In the genomic region with DNA sequence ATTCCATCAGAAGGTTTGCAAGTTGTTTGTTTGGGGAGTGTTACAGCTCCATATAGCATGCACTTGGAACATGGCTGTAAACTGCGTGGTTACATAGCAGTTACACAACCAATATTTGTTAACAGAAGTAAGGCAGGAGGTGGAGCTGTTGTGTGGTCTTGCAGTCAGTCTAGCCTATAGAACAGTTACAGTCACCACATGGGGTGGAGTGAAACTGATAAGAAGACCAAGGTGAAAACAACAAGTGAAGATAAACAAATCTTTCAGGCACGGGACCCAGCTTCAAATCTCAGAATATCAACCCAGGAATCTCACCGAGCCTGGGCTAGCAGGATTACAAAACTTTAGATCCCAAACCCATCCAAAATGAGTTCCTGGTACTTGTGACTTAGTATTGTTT, we compare ENCODE assay signal across 8 mouse cellular contexts. TPM values are rescaled to one million over a fixed set of nuclear protein-coding genes. Genes with fewer than 3 reads are reported as not detected.
DNase-seq lines count a peak whose midpoint lies in the region; ATAC-seq and TF ChIP-seq lines count a peak whose summit lies in the region.

No protein-coding gene starts in this region.

- H3K36me3 ChIP-seq in heart, embryonic 12.5 days = peaks cover 47% of the 10 kb centered on the region
- peaks cover 0 to 11% of the 10 kb centered on the region in 2 experiments; a peak in 3 of 4 replicates for H3K36me3 ChIP-seq in MEL (ENCODE audit: control insufficient read depth in 1 of 2, insufficient read depth in 2 of 2, low read length in 2 of 2)
- peaks cover 32% of the 10 kb centered on the region for H3K36me3 ChIP-seq in hindbrain, embryonic 15.5 days
- H3K36me3 ChIP-seq in midbrain, embryonic 11.5 days (ENCODE audit: control insufficient read depth, insufficient read depth, low read length) = peaks cover 8% of the 10 kb centered on the region

- 0 out of 4 replicates have a peak, but pooled peaks of 1 of the 2 experiments have one; percentile 16 for TF ChIP-seq EP300 in MEL (IDR thresholded peaks at IDR 0.05; ENCODE audit: low read depth in 1 of 2, low read length in 2 of 2)

- no peak for DNase-seq in heart, adult 9 months (ENCODE audit: low spot score in 2 of 2)
- DNase-seq in MEL (ENCODE audit: low read depth, low spot score) = peak; percentile 44
- no peak for DNase-seq in midbrain, embryonic 11.5 days (ENCODE audit: low spot score, missing footprints)
- no peak for DNase-seq in cerebellum, adult 2 months
- DNase-seq in urinary bladder, adult 18-20 months (ENCODE audit: low spot score in 2 of 2) = no peak
- DNase-seq in gastrocnemius, postnatal 4 days (ENCODE audit: low spot score in 2 of 2) = no peak

- H3K79me2 ChIP-seq in MEL (ENCODE audit: control insufficient read depth, insufficient read depth, low read length, poor library complexity) = no peaks in the 10 kb centered on the region; the same call in 1 of the 2 replicates

- no peak overlapping the region for H3K27ac ChIP-seq in heart, embryonic 12.5 days (ENCODE audit: poor library complexity, severe bottlenecking)
- H3K27ac ChIP-seq in MEL (ENCODE audit: control insufficient read depth, low read depth, low read length) = no peak overlapping the region
- no peak overlapping the region for H3K27ac ChIP-seq in hindbrain, embryonic 15.5 days (replicated peaks)
- no peak overlapping the region for H3K27ac ChIP-seq in midbrain, embryonic 11.5 days (ENCODE audit: low read depth, low read length)
- no peak overlapping the region for H3K27ac ChIP-seq in cerebellum, adult 2 months (ENCODE audit: insufficient read depth, low read length)

- no peaks in the 10 kb centered on the region for H3K27me3 ChIP-seq in heart, embryonic 12.5 days (replicated peaks)
- H3K27me3 ChIP-seq in MEL (ENCODE audit: control insufficient read depth in 1 of 2, insufficient read depth in 2 of 2, low read length in 2 of 2) = no peaks in the 10 kb centered on the region
- H3K27me3 ChIP-seq in hindbrain, embryonic 15.5 days = no peaks in the 10 kb centered on the region
- no peaks in the 10 kb centered on the region for H3K27me3 ChIP-seq in midbrain, embryonic 11.5 days (ENCODE audit: control insufficient read depth, insufficient read depth, low read length)
- H3K27me3 ChIP-seq in cerebellum, adult 2 months (ENCODE audit: control insufficient read depth, insufficient read depth, low read length) = no peaks in the 10 kb centered on the region

- H3K4me3 ChIP-seq in heart, embryonic 12.5 days = peak overlapping the region; percentile 98
- H3K4me3 ChIP-seq in MEL (ENCODE audit: control insufficient read depth in 1 of 2, insufficient read depth in 1 of 2, low read depth in 2 of 2, low read length in 2 of 2) = no peak overlapping the region
- peak overlapping the region; percentile 83 for H3K4me3 ChIP-seq in hindbrain, embryonic 15.5 days
- H3K4me3 ChIP-seq in midbrain, embryonic 11.5 days (ENCODE audit: low read depth, low read length) = no peak overlapping the region
- no peak overlapping the region for H3K4me3 ChIP-seq in cerebellum, adult 2 months (replicated peaks; ENCODE audit: insufficient read depth, low read depth, low read length)

- H3K9ac ChIP-seq in heart, embryonic 12.5 days = no peak overlapping the region; the same call in 1 of the 2 replicates
- H3K9ac ChIP-seq in MEL (ENCODE audit: control insufficient read depth, low read depth, low read length, poor library complexity, severe bottlenecking) = no peak overlapping the region
- peak overlapping the region; percentile 89; the same call in 1 of the 2 replicates for H3K9ac ChIP-seq in hindbrain, embryonic 15.5 days
- H3K9ac ChIP-seq in midbrain, embryonic 11.5 days (ENCODE audit: low read length) = no peak overlapping the region

- TF ChIP-seq RAD21 in MEL (IDR thresholded peaks at IDR 0.05; ENCODE audit: low read depth, low read length) = no peak

- TF ChIP-seq POLR2A in MEL (IDR thresholded peaks at IDR 0.05; ENCODE audit: control insufficient read depth in 1 of 2, insufficient read depth in 1 of 2, low read depth in 1 of 2, low read length in 2 of 2, poor library complexity in 1 of 2) = no peak
- TF ChIP-seq POLR2A in cerebellum, adult 2 months (IDR thresholded peaks at IDR 0.05; ENCODE audit: borderline replicate concordance, insufficient read depth, low read length) = no peak

- peaks cover 33% of the 10 kb centered on the region for H3K4me1 ChIP-seq in heart, embryonic 12.5 days (replicated peaks)
- peaks cover 0 to 16% of the 10 kb centered on the region in 2 experiments; a peak in 2 of 4 replicates for H3K4me1 ChIP-seq in MEL (ENCODE audit: control insufficient read depth in 1 of 2, insufficient read depth in 2 of 2, low read length in 2 of 2)
- H3K4me1 ChIP-seq in hindbrain, embryonic 15.5 days (replicated peaks) = peaks cover 33% of the 10 kb centered on the region
- H3K4me1 ChIP-seq in midbrain, embryonic 11.5 days (ENCODE audit: control insufficient read depth, insufficient read depth, low read length) = peaks cover 11% of the 10 kb centered on the region
- H3K4me1 ChIP-seq in cerebellum, adult 2 months (ENCODE audit: control insufficient read depth, insufficient read depth, low read length) = peaks cover 26% of the 10 kb centered on the region

- peak overlapping the region; percentile 90 for H3K4me2 ChIP-seq in heart, embryonic 12.5 days
- H3K4me2 ChIP-seq in hindbrain, embryonic 15.5 days = peak overlapping the region; percentile 62
- H3K4me2 ChIP-seq in midbrain, embryonic 11.5 days = peak overlapping the region; percentile 93

- TF ChIP-seq CTCF in MEL (IDR thresholded peaks at IDR 0.05 in 2 of 3, conservative IDR thresholded peaks at IDR 0.05 in 1 of 3; ENCODE audit: control insufficient read depth in 1 of 3, insufficient read depth in 1 of 3, low read depth in 2 of 3, low read length in 3 of 3, poor library complexity in 1 of 3, severe bottlenecking in 1 of 3) = no peak
- TF ChIP-seq CTCF in cerebellum, adult 2 months (IDR thresholded peaks at IDR 0.05; ENCODE audit: borderline replicate concordance, insufficient read depth, low read depth, low read length) = no peak

- no peaks in the 10 kb centered on the region for H3K9me3 ChIP-seq in heart, embryonic 12.5 days (replicated peaks)
- H3K9me3 ChIP-seq in MEL (replicated peaks; ENCODE audit: insufficient read depth, low read length) = no peaks in the 10 kb centered on the region
- H3K9me3 ChIP-seq in hindbrain, embryonic 15.5 days = no peaks in the 10 kb centered on the region
- H3K9me3 ChIP-seq in midbrain, embryonic 11.5 days (ENCODE audit: control insufficient read depth, low read length) = no peaks in the 10 kb centered on the region

- 49% methylated on average over 3 of the region's 3 CpGs for WGBS in heart, embryonic 12.5 days
- 88% methylated on average over 3 of the region's 3 CpGs for WGBS in hindbrain, embryonic 15.5 days
- 80% methylated on average over 3 of the region's 3 CpGs for WGBS in midbrain, embryonic 11.5 days
- 57% methylated on average over 3 of the region's 3 CpGs for whole genome bisulfite sequencing in cerebellum, adult 2 months

- ATAC-seq in heart, embryonic 12.5 days (ENCODE audit: insufficient number of reproducible peaks, low FRiP score) = no peak
- no peak for ATAC-seq in hindbrain, embryonic 15.5 days (ENCODE audit: low FRiP score, low read depth)
- ATAC-seq in midbrain, embryonic 11.5 days (ENCODE audit: low FRiP score) = no peak

TF ChIP-seq in MEL, 35 proteins besides CTCF, POLR2A, EP300 and RAD21 (continues in another document):
- TF ChIP-seq SIN3A (IDR thresholded peaks at IDR 0.05; ENCODE audit: low read length) (no peak), ETS1 (IDR thresholded peaks at IDR 0.05; ENCODE audit: low read depth, low read length) (no peak)

RNA-seq across cellular contexts. Expression of gene Sun2, which starts 1.6 kb away (rescaled TPM):
- 4.5 and 4.9 TPM in 2 replicates for polyA plus RNA-seq in heart, embryonic 12.5 days (2016; fragmentation: Nextera tagmentation; extraction: Ambion mirVana)
- 4.3 and 5.2 TPM in 2 replicates for total RNA-seq in MEL (2012; rRNA removed)
- polyA plus RNA-seq in MEL (2012; ENCODE audit: insufficient read depth in 1 of 2, insufficient read length in 2 of 2, low read depth in 1 of 2, low replicate concordance in 2 of 2, missing spikeins in 1 of 2) = 10 to 100 TPM in 1 of 2 experiments, not detected in 1; 10.6 TPM
- polyA plus RNA-seq in hindbrain, embryonic 15.5 days (2015; fragmentation: Nextera tagmentation; extraction: Ambion mirVana) = 6.4 and 7.2 TPM in 2 replicates
- 3.0 and 4.2 TPM in 2 replicates for polyA plus RNA-seq in midbrain, embryonic 11.5 days (2014; fragmentation: Nextera tagmentation; extraction: Ambion mirVana)
- 42.7 and 45.2 TPM in 2 replicates for polyA plus RNA-seq in cerebellum, adult 2 months (2012; rRNA removed)
- total RNA-seq in gastrocnemius, postnatal 4 days (2021) = 10 to 100 TPM; 60.4 to 61.3 TPM

RNA-seq across cellular contexts. Expression of gene Dnal4, which starts 36.9 kb away (rescaled TPM):
- 37.1 TPM in 2 replicates for polyA plus RNA-seq in heart, embryonic 12.5 days (2016; fragmentation: Nextera tagmentation; extraction: Ambion mirVana)
- 14.7 and 19.5 TPM in 2 replicates for total RNA-seq in MEL (2012; rRNA removed)
- polyA plus RNA-seq in MEL (2012; ENCODE audit: insufficient read depth in 1 of 2, insufficient read length in 2 of 2, low read depth in 1 of 2, low replicate concordance in 2 of 2, missing spikeins in 1 of 2) = 10 to 100 TPM in 1 of 2 experiments, not detected in 1; 30.0 TPM
- 68.7 and 69.6 TPM in 2 replicates for polyA plus RNA-seq in hindbrain, embryonic 15.5 days (2015; fragmentation: Nextera tagmentation; extraction: Ambion mirVana)
- polyA plus RNA-seq in midbrain, embryonic 11.5 days (2014; fragmentation: Nextera tagmentation; extraction: Ambion mirVana) = 62.9 and 72.1 TPM in 2 replicates
- 55.1 and 56.7 TPM in 2 replicates for polyA plus RNA-seq in cerebellum, adult 2 months (2012; rRNA removed)
- total RNA-seq in gastrocnemius, postnatal 4 days (2021) = 10 to 100 TPM; 19.0 to 19.2 TPM

RNA-seq across cellular contexts. Expression of gene Gtpbp1, which starts 50.1 kb away (rescaled TPM):
- polyA plus RNA-seq in heart, embryonic 12.5 days (2016; fragmentation: Nextera tagmentation; extraction: Ambion mirVana) = 32.8 and 33.6 TPM in 2 replicates
- total RNA-seq in MEL (2012; rRNA removed) = 41.9 and 50.3 TPM in 2 replicates
- 10 to 100 TPM in 1 of 2 experiments, not detected in 1; 92.2 TPM for polyA plus RNA-seq in MEL (2012; ENCODE audit: insufficient read depth in 1 of 2, insufficient read length in 2 of 2, low read depth in 1 of 2, low replicate concordance in 2 of 2, missing spikeins in 1 of 2)
- polyA plus RNA-seq in hindbrain, embryonic 15.5 days (2015; fragmentation: Nextera tagmentation; extraction: Ambion mirVana) = 49.4 and 50.1 TPM in 2 replicates
- polyA plus RNA-seq in midbrain, embryonic 11.5 days (2014; fragmentation: Nextera tagmentation; extraction: Ambion mirVana) = 31.9 and 37.5 TPM in 2 replicates
- 52.5 and 59.5 TPM in 2 replicates for polyA plus RNA-seq in cerebellum, adult 2 months (2012; rRNA removed)
- 10 to 100 TPM; 20.7 to 22.5 TPM for total RNA-seq in gastrocnemius, postnatal 4 days (2021)

RNA-seq across cellular contexts. Expression of gene Josd1, which starts 53.0 kb away (rescaled TPM):
- 29.0 and 29.1 TPM in 2 replicates for polyA plus RNA-seq in heart, embryonic 12.5 days (2016; fragmentation: Nextera tagmentation; extraction: Ambion mirVana)
- total RNA-seq in MEL (2012; rRNA removed) = 37.8 and 47.2 TPM in 2 replicates
- polyA plus RNA-seq in MEL (2012; ENCODE audit: insufficient read depth in 1 of 2, insufficient read length in 2 of 2, low read depth in 1 of 2, low replicate concordance in 2 of 2, missing spikeins in 1 of 2) = 10 to 100 TPM in 1 of 2 experiments, not detected in 1; 46.5 TPM
- polyA plus RNA-seq in hindbrain, embryonic 15.5 days (2015; fragmentation: Nextera tagmentation; extraction: Ambion mirVana) = 23.2 and 24.5 TPM in 2 replicates
- polyA plus RNA-seq in midbrain, embryonic 11.5 days (2014; fragmentation: Nextera tagmentation; extraction: Ambion mirVana) = 12.9 and 14.0 TPM in 2 replicates
- polyA plus RNA-seq in cerebellum, adult 2 months (2012; rRNA removed) = 43.8 and 45.0 TPM in 2 replicates
- 10 to 100 TPM; 16.6 to 17.4 TPM for total RNA-seq in gastrocnemius, postnatal 4 days (2021)

Comparison
In these comparisons a context has a peak if more than half of its experiments do, and no peak if none do; other contexts are left out.
1. H3K4me3 ChIP-seq: peak in heart, embryonic 12.5 days (single experiment) and hindbrain, embryonic 15.5 days (single experiment); none in MEL (0 of 2), midbrain, embryonic 11.5 days (single experiment) and cerebellum, adult 2 months (single experiment).
2. Peak in every context shown above with its lines, with median percentiles within 50 percentile points of each other: H3K4me2 ChIP-seq.